Mouse (Mus musculus): Measurements from ENCODE around the gene Qrich2. TPM values are rescaled to one million over a fixed set of nuclear protein-coding genes. Genes with fewer than 3 reads are reported as not detected.
A peak's percentile ranks its signal among the peaks of the same experiment; 100 is the strongest.

Gene Qrich2
- polyA plus RNA-seq, 1 experiment from 2014 or later, result not detected

DNA sequence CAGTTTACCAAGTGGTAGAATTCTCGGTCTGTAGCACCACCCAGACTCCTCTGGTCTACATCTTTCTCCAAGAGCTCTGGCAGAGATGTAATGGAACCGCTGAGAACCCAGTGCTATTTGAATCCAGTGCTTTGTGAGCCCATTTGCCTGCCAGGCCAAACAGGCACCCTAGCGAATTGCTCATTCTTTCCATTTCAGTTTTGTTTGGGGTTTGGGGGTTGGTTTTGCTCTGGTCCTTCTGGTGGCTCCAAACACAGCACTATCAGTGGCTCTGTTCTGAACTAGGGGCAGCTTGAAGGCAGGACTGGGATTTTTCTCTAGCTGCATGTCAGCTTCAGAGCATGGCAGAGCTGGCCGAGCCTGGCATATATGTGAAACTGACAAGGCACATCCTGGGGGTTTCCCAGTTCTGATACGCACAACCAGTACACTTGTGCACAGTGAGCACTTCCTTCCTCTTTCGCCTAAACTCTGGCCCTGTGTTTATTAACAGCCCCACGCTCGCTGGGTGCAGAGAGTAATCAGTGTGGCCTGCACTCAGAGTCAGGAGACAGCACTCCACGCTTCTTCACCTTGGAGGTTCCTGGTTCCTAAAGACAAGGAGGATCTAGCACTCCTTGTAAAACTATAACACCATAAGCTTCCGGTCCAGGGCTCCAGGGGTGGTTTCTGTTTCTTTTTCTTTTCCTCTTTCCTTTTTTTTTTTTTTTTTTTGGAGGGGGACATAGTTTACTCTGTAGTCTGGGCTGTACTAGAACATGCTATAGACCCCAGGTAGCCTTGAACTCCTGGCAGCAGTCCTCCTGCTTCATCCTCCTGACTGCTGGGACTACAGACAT, 42.0 kb downstream of the Qrich2 start:
- Histone ChIP-seq H3K27me3 (ENCODE audit: control insufficient read depth, insufficient read depth, low read depth, low read length) (no peaks in the 10 kb centered on the region), H3K9me3 (replicated peaks; ENCODE audit: control insufficient read depth, low read length) (no peaks in the 10 kb centered on the region), H3K36me3 (ENCODE audit: control insufficient read depth, insufficient read depth) (no peaks in the 10 kb centered on the region), H3K4me1 (ENCODE audit: control insufficient read depth, low read depth, low read length) (peaks cover 9% of the 10 kb centered on the region), H3K4me2 (ENCODE audit: low read depth, low read length) (peak overlapping the region; percentile 12; the same call in 1 of the 2 replicates), H3K27ac (ENCODE audit: low read length) (0 out of 2 replicates have a peak overlapping the region, but pooled peaks have one; percentile 4), H3K4me3 (ENCODE audit: low read depth, low read length) (no peak overlapping the region), H3K9ac (ENCODE audit: low read depth, low read length) (no peak overlapping the region)
- 40% methylated on average over 10 of the region's 10 CpGs for WGBS (ENCODE audit: insufficient replicate concordance)
- ATAC-seq (ENCODE audit: low read depth), result peak; percentile 39; the same call in 1 of the 2 replicates

GRCm38 (mm10) chr11:116423214-116423613, 42.8 kb downstream of the Qrich2 start:
- WGBS (ENCODE audit: insufficient replicate concordance), result 61% methylated on average over 6 of the region's 6 CpGs
- Histone ChIP-seq H3K4me2 (ENCODE audit: low read depth, low read length) (no peak overlapping the region), H3K9ac (ENCODE audit: low read depth, low read length) (no peak overlapping the region), H3K36me3 (ENCODE audit: control insufficient read depth, insufficient read depth) (no peaks in the 10 kb centered on the region), H3K9me3 (replicated peaks; ENCODE audit: control insufficient read depth, low read length) (no peaks in the 10 kb centered on the region), H3K27ac (ENCODE audit: low read length) (no peak overlapping the region), H3K4me3 (ENCODE audit: low read depth, low read length) (no peak overlapping the region), H3K27me3 (ENCODE audit: control insufficient read depth, insufficient read depth, low read depth, low read length) (no peaks in the 10 kb centered on the region), H3K4me1 (ENCODE audit: control insufficient read depth, low read depth, low read length) (peaks cover 5% of the 10 kb centered on the region; the same call in 1 of the 2 replicates)
- ATAC-seq (ENCODE audit: low read depth), result no peak

GRCm38 (mm10) chr11:116422562-116422961, 43.5 kb downstream of the Qrich2 start:
- no peaks in the 10 kb centered on the region for H3K9me3 ChIP-seq (replicated peaks; ENCODE audit: control insufficient read depth, low read length)
- ATAC-seq (ENCODE audit: low read depth), result no peak
- no peaks in the 10 kb centered on the region for H3K27me3 ChIP-seq (ENCODE audit: control insufficient read depth, insufficient read depth, low read depth, low read length)
- WGBS (ENCODE audit: insufficient replicate concordance), result 76% methylated on average over 2 of the region's 2 CpGs
- no peak overlapping the region for H3K9ac ChIP-seq (ENCODE audit: low read depth, low read length)
- no peaks in the 10 kb centered on the region for H3K36me3 ChIP-seq (ENCODE audit: control insufficient read depth, insufficient read depth)
- H3K4me1 ChIP-seq (ENCODE audit: control insufficient read depth, low read depth, low read length), result peaks cover 5% of the 10 kb centered on the region; the same call in 1 of the 2 replicates
- no peak overlapping the region for H3K27ac ChIP-seq (ENCODE audit: low read length)
- H3K4me2 ChIP-seq (ENCODE audit: low read depth, low read length), result no peak overlapping the region
- no peak overlapping the region for H3K4me3 ChIP-seq (ENCODE audit: low read depth, low read length)

DNA sequence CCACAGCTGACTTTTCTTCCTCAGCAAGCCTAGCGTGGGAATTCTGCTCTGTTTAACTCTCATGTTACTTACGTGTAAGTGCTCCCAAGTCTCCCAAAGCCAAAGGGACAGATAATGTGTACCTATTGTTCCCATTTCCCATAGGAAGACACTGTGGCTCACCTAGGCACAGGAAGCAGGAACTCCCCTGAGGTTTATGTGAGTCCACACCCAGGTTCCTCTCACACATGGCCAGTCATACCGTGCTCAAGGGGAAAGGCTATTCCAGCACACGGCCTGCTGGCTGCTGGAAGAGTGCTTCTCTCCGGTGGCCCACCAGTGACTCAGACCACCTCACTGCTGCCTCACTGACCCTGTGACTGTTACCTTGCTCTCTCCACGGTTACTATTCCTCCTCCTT, 44.9 kb downstream of the Qrich2 start:
- Histone ChIP-seq H3K27me3 (ENCODE audit: control insufficient read depth, insufficient read depth, low read depth, low read length) (no peaks in the 10 kb centered on the region), H3K9me3 (replicated peaks; ENCODE audit: control insufficient read depth, low read length) (no peaks in the 10 kb centered on the region), H3K4me3 (ENCODE audit: low read depth, low read length) (no peak overlapping the region), H3K4me1 (ENCODE audit: control insufficient read depth, low read depth, low read length) (peaks cover 5% of the 10 kb centered on the region; the same call in 1 of the 2 replicates), H3K4me2 (ENCODE audit: low read depth, low read length) (no peak overlapping the region), H3K36me3 (ENCODE audit: control insufficient read depth, insufficient read depth) (no peaks in the 10 kb centered on the region), H3K27ac (ENCODE audit: low read length) (no peak overlapping the region), H3K9ac (ENCODE audit: low read depth, low read length) (no peak overlapping the region)
- 60% methylated on average over 6 of the region's 6 CpGs for WGBS (ENCODE audit: insufficient replicate concordance)
- no peak for ATAC-seq (ENCODE audit: low read depth)

DNA sequence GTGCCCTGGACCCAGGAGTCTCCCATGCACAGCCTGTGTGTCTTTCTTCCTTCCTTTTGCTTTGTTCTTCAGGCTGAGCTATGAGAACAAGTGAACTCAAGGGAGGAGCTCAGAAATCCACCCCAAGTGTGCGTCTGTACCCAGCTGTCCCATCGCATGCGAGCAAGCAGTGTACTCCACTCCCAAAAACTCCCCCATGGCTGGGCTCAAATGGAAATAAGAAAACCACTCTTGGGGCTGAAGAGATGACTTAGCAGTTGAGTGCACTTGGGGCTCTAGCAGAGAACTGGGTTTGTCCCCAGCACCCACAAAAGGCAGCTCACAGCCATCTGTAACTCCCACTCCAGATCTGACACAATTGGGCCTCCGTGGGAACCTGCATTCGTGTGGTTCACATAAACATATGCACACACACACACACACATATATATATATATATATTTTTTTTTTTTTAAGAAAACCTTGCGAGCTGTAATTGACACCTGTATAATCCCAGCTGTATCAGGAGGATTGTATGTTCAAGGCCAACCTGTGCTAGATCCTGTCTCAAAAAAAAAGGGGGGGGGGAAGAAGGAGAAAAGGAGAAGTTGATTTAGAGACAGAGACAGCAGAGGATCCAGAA, 47.1 kb downstream of the Qrich2 start:
- Histone ChIP-seq H3K36me3 (ENCODE audit: control insufficient read depth, insufficient read depth) (no peaks in the 10 kb centered on the region), H3K4me1 (ENCODE audit: control insufficient read depth, low read depth, low read length) (no peaks in the 10 kb centered on the region), H3K9ac (ENCODE audit: low read depth, low read length) (no peak overlapping the region), H3K27me3 (ENCODE audit: control insufficient read depth, insufficient read depth, low read depth, low read length) (no peaks in the 10 kb centered on the region), H3K27ac (ENCODE audit: low read length) (no peak overlapping the region), H3K9me3 (replicated peaks; ENCODE audit: control insufficient read depth, low read length) (no peaks in the 10 kb centered on the region), H3K4me2 (ENCODE audit: low read depth, low read length) (no peak overlapping the region), H3K4me3 (ENCODE audit: low read depth, low read length) (no peak overlapping the region)
- no peak for ATAC-seq (ENCODE audit: low read depth)
- 62% methylated on average over 6 of the region's 6 CpGs for WGBS (ENCODE audit: insufficient replicate concordance)

DNA sequence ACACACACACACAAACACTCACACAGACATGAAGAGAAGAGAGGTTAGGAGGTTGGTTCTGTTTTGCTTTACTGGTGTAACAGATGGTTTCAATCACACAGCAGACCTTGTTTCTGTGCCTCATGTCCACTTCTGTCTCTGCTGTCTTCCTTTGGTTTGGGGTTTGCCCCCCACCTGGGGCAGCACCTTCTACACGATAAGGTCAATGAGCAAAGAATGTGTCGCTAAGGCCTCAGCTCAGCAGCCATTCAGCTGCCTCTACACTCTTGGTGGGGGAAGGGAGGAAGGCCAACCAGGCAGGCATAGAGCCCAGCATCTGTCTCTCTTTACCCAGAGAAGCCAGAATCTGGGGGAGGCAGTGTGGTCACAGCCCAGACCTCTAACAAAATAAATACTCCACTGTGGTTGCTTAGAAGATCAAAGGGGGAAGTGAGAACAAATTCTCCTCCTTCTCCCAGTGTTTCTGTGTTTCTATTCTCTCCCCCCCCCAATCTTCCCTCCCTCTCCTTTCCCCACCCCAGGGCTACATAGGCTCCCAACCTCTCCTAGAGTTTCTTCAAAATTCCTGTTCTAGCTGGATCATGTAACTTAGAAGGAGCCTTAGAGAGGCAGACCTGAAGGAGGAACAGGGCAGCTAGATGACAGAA, 47.7 kb downstream of the Qrich2 start:
- H3K9ac ChIP-seq (ENCODE audit: low read depth, low read length), result no peak overlapping the region
- H3K4me2 ChIP-seq (ENCODE audit: low read depth, low read length), result no peak overlapping the region
- H3K4me3 ChIP-seq (ENCODE audit: low read depth, low read length), result no peak overlapping the region
- no peak overlapping the region for H3K27ac ChIP-seq (ENCODE audit: low read length)
- peaks cover 2% of the 10 kb centered on the region for H3K27me3 ChIP-seq (ENCODE audit: control insufficient read depth, insufficient read depth, low read depth, low read length)
- H3K4me1 ChIP-seq (ENCODE audit: control insufficient read depth, low read depth, low read length), result peaks cover 1% of the 10 kb centered on the region
- H3K36me3 ChIP-seq (ENCODE audit: control insufficient read depth, insufficient read depth), result no peaks in the 10 kb centered on the region
- no peaks in the 10 kb centered on the region for H3K9me3 ChIP-seq (replicated peaks; ENCODE audit: control insufficient read depth, low read length)
- no peak; the same call in 1 of the 2 replicates for ATAC-seq (ENCODE audit: low read depth)
- 7% methylated on average over 2 of the region's 2 CpGs for WGBS (ENCODE audit: insufficient replicate concordance)

- Histone ChIP-seq H3K4me3 (ENCODE audit: low read depth, low read length) (no peak overlapping the region), H3K4me1 (ENCODE audit: control insufficient read depth, low read depth, low read length) (peaks cover 13% of the 10 kb centered on the region), H3K27ac (ENCODE audit: low read length) (no peak overlapping the region), H3K27me3 (ENCODE audit: control insufficient read depth, insufficient read depth, low read depth, low read length) (peaks cover 15% of the 10 kb centered on the region), H3K4me2 (ENCODE audit: low read depth, low read length) (no peak overlapping the region), H3K36me3 (ENCODE audit: control insufficient read depth, insufficient read depth) (no peaks in the 10 kb centered on the region), H3K9ac (ENCODE audit: low read depth, low read length) (no peak overlapping the region), H3K9me3 (replicated peaks; ENCODE audit: control insufficient read depth, low read length) (no peaks in the 10 kb centered on the region)
- WGBS (ENCODE audit: insufficient replicate concordance), result 68% methylated on average over 5 of the region's 5 CpGs
- ATAC-seq (ENCODE audit: low read depth), result no peak
Observed at GRCm38 (mm10) chr11:116417054-116417453, 49.0 kb downstream of the Qrich2 start.

GRCm38 (mm10) chr11:116416196-116416943, 49.7 kb downstream of the Qrich2 start:
- H3K27ac ChIP-seq (ENCODE audit: low read length), result no peak overlapping the region
- no peak overlapping the region for H3K4me3 ChIP-seq (ENCODE audit: low read depth, low read length)
- H3K9ac ChIP-seq (ENCODE audit: low read depth, low read length), result no peak overlapping the region
- 70% methylated on average over 6 of the region's 6 CpGs for WGBS (ENCODE audit: insufficient replicate concordance)
- H3K4me1 ChIP-seq (ENCODE audit: control insufficient read depth, low read depth, low read length), result peaks cover 16% of the 10 kb centered on the region
- no peak overlapping the region for H3K4me2 ChIP-seq (ENCODE audit: low read depth, low read length)
- peaks cover 22% of the 10 kb centered on the region for H3K27me3 ChIP-seq (ENCODE audit: control insufficient read depth, insufficient read depth, low read depth, low read length)
- ATAC-seq (ENCODE audit: low read depth), result no peak
- H3K36me3 ChIP-seq (ENCODE audit: control insufficient read depth, insufficient read depth), result no peaks in the 10 kb centered on the region
- no peaks in the 10 kb centered on the region for H3K9me3 ChIP-seq (replicated peaks; ENCODE audit: control insufficient read depth, low read length)
